Mouse (Mus musculus) liver, embryonic 14 days (tissue): ENCODE results near the gene Olfr922. TPM values are rescaled to one million over a fixed set of nuclear protein-coding genes. Genes with fewer than 3 reads are reported as not detected.

Experiments used
- polyA plus RNA-seq: library from polyadenylated mRNA; depleted of rRNA; stranded (reverse); fragments of >200 nt; gene quantifications from 2 replicates; pipeline ENCODE4 v1.2.3, GENCODE M21; 2012; rRNA removed

The Olfr922 gene
- polyA plus RNA-seq, result not detected in 2 replicates

GRCm38 (mm10) chr9:38814314-38814713 lies at the start of gene Olfr922:
Gene Olfr922 (plus strand): TSS chr9:38814614.

GRCm38 (mm10) chr9:38772768-38773167 lies 41.6 kb upstream of the Olfr922 start, which contains the start of gene Olfr921:
Gene Olfr921 (plus strand): TSS chr9:38773068.

GRCm38 (mm10) chr9:38826245-38826644 lies 11.8 kb downstream of the Olfr922 start, which contains the start of gene Olfr923:
Gene Olfr923 (plus strand): TSS chr9:38826545.

GRCm38 (mm10) chr9:38844149-38844548 lies 29.7 kb downstream of the Olfr922 start, which contains the start of gene Olfr924:
Gene Olfr924 (plus strand): TSS chr9:38844449.

GRCm38 (mm10) chr9:38854760-38855159 lies 40.3 kb downstream of the Olfr922 start, which contains the start of gene Olfr26:
Gene Olfr26 (plus strand): TSS chr9:38855060.

Other genes starting within 250 kb of the Olfr922 start
- not detected in 2 replicates for gene Olfr912, start 234.4 kb upstream of the Olfr922 start, polyA plus RNA-seq
- gene Olfr913, start 221.9 kb upstream of the Olfr922 start, polyA plus RNA-seq, result not detected in 2 replicates
- not detected in 2 replicates for gene Olfr914, start 209.5 kb upstream of the Olfr922 start, polyA plus RNA-seq
- gene Olfr916, start 154.7 kb upstream of the Olfr922 start, polyA plus RNA-seq, result not detected in 2 replicates
- not detected in 2 replicates for gene Olfr917, start 148.8 kb upstream of the Olfr922 start, polyA plus RNA-seq
- not detected in 2 replicates for gene Olfr918, start 140.0 kb upstream of the Olfr922 start, polyA plus RNA-seq
- gene Olfr919, start 110.9 kb upstream of the Olfr922 start, polyA plus RNA-seq, result not detected in 2 replicates
- gene Vwa5a, start 96.3 kb upstream of the Olfr922 start, polyA plus RNA-seq, result 4.3 and 5.0 TPM in 2 replicates
- 0.03 and 0.05 TPM in 2 replicates for gene Olfr920, start 62.3 kb upstream of the Olfr922 start, polyA plus RNA-seq
- not detected in 2 replicates for gene Olfr921, start 41.5 kb upstream of the Olfr922 start, polyA plus RNA-seq
- not detected in 2 replicates for gene Olfr923, start 11.9 kb downstream of the Olfr922 start, polyA plus RNA-seq
- gene Olfr924, start 29.8 kb downstream of the Olfr922 start, polyA plus RNA-seq, result not detected in 2 replicates
- gene Olfr26, start 40.4 kb downstream of the Olfr922 start, polyA plus RNA-seq, result not detected in 2 replicates
- not detected in 2 replicates for gene Olfr926, start 62.5 kb downstream of the Olfr922 start, polyA plus RNA-seq
- gene Olfr930, start 115.2 kb downstream of the Olfr922 start, polyA plus RNA-seq, result not detected in 2 replicates
- gene Olfr933, start 157.7 kb downstream of the Olfr922 start, polyA plus RNA-seq, result not detected in 2 replicates
- gene Olfr934, start 173.7 kb downstream of the Olfr922 start, polyA plus RNA-seq, result not detected in 2 replicates
- not detected in 2 replicates for gene Olfr935, start 185.1 kb downstream of the Olfr922 start, polyA plus RNA-seq
- not detected in 2 replicates for gene Olfr146, start 208.8 kb downstream of the Olfr922 start, polyA plus RNA-seq